Mouse (Mus musculus): ENCODE measurements around the gene Erich2. TPM values are rescaled to one million over a fixed set of nuclear protein-coding genes. Genes with fewer than 3 reads are reported as not detected.

Gene Erich2
- polyA plus RNA-seq, 1 experiment from 2014 or later, result 1.1 TPM

- TF ChIP-seq EP300 (optimal IDR thresholded peaks at IDR 0.05) (no peak), CTCF (IDR thresholded peaks at IDR 0.05; ENCODE audit: low read depth) (no peak; the same call in 1 of the 2 replicates)
- no peak overlapping the region for H3K4me3 ChIP-seq (ENCODE audit: low read depth, low read length)
- peaks cover 20% of the 10 kb centered on the region for H3K27me3 ChIP-seq (ENCODE audit: control insufficient read depth, insufficient read depth, low read length)
- peak; percentile 85 for DNase-seq (ENCODE audit: low spot score)
- H3K9me3 ChIP-seq (ENCODE audit: control insufficient read depth, low read length), result no peaks in the 10 kb centered on the region
- no peak overlapping the region for H3K4me2 ChIP-seq (replicated peaks; ENCODE audit: low read depth)
- peak; percentile 62; the same call in 1 of the 2 replicates for ATAC-seq (ENCODE audit: low FRiP score, low TSS enrichment)
- no peak overlapping the region for H3K27ac ChIP-seq (replicated peaks)
- no peaks in the 10 kb centered on the region for H3K4me1 ChIP-seq (replicated peaks; ENCODE audit: control insufficient read depth, insufficient read depth)
- H3K9ac ChIP-seq (ENCODE audit: low read length), result no peak overlapping the region
- no peaks in the 10 kb centered on the region for H3K36me3 ChIP-seq (ENCODE audit: control insufficient read depth, insufficient read depth, low read length)
- 1% methylated on average over 13 of the region's 13 CpGs for WGBS
Observed at GRCm38 (mm10) chr2:70559520-70559919, 50.9 kb downstream of the Erich2 start.

DNA sequence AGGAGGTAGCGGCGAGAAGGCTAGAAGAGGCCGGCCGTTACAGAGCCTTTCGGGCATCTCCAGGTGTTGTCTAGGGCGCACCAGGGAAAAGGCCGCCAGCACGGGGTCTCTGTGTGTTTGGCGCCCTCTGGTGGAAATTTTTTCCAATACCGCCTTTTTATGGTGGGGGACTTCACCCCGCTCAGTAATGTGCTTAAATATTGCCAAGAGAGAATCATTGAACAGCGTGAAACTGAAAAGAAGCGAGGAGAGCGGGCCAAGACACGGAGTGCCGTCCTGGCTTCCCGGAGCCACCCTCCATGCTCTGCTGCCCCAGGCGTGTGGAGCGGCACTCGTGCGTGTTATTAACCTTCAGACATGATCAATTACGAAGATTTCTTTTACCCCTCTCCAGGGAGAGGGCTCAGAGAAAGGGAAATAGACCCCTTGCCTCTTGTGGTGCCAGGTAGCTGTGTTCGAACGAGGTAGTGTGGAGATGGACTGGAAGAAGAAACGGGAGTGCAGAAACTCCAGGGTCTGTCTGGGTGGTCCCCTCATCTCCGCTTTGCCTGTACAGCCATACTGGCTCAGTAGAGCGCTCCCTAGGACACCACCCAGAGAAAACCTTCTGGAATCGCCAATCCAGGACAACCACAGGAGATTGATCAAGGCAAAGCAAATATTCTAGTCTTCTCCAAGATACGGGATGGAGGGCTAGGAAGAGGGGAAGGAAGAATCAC, 52.6 kb downstream of the Erich2 start:
- Histone ChIP-seq H3K36me3 (ENCODE audit: control insufficient read depth, insufficient read depth, low read length) (no peaks in the 10 kb centered on the region), H3K4me3 (ENCODE audit: low read depth, low read length) (no peak overlapping the region), H3K9ac (ENCODE audit: low read length) (no peak overlapping the region), H3K27ac (replicated peaks) (no peak overlapping the region), H3K4me2 (replicated peaks; ENCODE audit: low read depth) (no peak overlapping the region), H3K9me3 (ENCODE audit: control insufficient read depth, low read length) (no peaks in the 10 kb centered on the region), H3K27me3 (ENCODE audit: control insufficient read depth, insufficient read depth, low read length) (peaks cover 30% of the 10 kb centered on the region), H3K4me1 (replicated peaks; ENCODE audit: control insufficient read depth, insufficient read depth) (no peaks in the 10 kb centered on the region)
- WGBS, result under 1% methylated on average over 29 of the region's 29 CpGs
- DNase-seq (ENCODE audit: low spot score) (peak; percentile 45), ATAC-seq (ENCODE audit: low FRiP score, low TSS enrichment) (no peak)
- TF ChIP-seq CTCF (IDR thresholded peaks at IDR 0.05; ENCODE audit: low read depth), result peak; percentile 74
- TF ChIP-seq EP300 (optimal IDR thresholded peaks at IDR 0.05), result no peak

GRCm38 (mm10) chr2:70562011-70562491, 53.4 kb downstream of the Erich2 start:
- DNase-seq (ENCODE audit: low spot score) (no peak), ATAC-seq (ENCODE audit: low FRiP score, low TSS enrichment) (no peak)
- no peak overlapping the region for H3K9ac ChIP-seq (ENCODE audit: low read length)
- peaks cover 31% of the 10 kb centered on the region for H3K27me3 ChIP-seq (ENCODE audit: control insufficient read depth, insufficient read depth, low read length)
- H3K4me1 ChIP-seq (replicated peaks; ENCODE audit: control insufficient read depth, insufficient read depth), result no peaks in the 10 kb centered on the region
- H3K9me3 ChIP-seq (ENCODE audit: control insufficient read depth, low read length), result no peaks in the 10 kb centered on the region
- H3K4me3 ChIP-seq (ENCODE audit: low read depth, low read length), result peak overlapping the region; percentile 12; the same call in 1 of the 2 replicates
- no peak for TF ChIP-seq CTCF (IDR thresholded peaks at IDR 0.05; ENCODE audit: low read depth)
- no peak for TF ChIP-seq EP300 (optimal IDR thresholded peaks at IDR 0.05)
- no peak overlapping the region for H3K27ac ChIP-seq (replicated peaks)
- 1% methylated on average over 35 of the region's 42 CpGs for WGBS
- H3K4me2 ChIP-seq (replicated peaks; ENCODE audit: low read depth), result peak overlapping the region; percentile 27
- H3K36me3 ChIP-seq (ENCODE audit: control insufficient read depth, insufficient read depth, low read length), result no peaks in the 10 kb centered on the region

GRCm38 (mm10) chr2:70562611-70562980, 54.0 kb downstream of the Erich2 start:
- H3K36me3 ChIP-seq (ENCODE audit: control insufficient read depth, insufficient read depth, low read length), result no peaks in the 10 kb centered on the region
- 1% methylated on average over 24 of the region's 34 CpGs for WGBS
- ATAC-seq (ENCODE audit: low FRiP score, low TSS enrichment) (no peak), DNase-seq (ENCODE audit: low spot score) (no peak)
- no peak overlapping the region for H3K9ac ChIP-seq (ENCODE audit: low read length)
- H3K27me3 ChIP-seq (ENCODE audit: control insufficient read depth, insufficient read depth, low read length), result peaks cover 31% of the 10 kb centered on the region
- no peak for TF ChIP-seq CTCF (IDR thresholded peaks at IDR 0.05; ENCODE audit: low read depth)
- TF ChIP-seq EP300 (optimal IDR thresholded peaks at IDR 0.05), result no peak
- no peak overlapping the region for H3K27ac ChIP-seq (replicated peaks)
- no peaks in the 10 kb centered on the region for H3K4me1 ChIP-seq (replicated peaks; ENCODE audit: control insufficient read depth, insufficient read depth)
- H3K4me3 ChIP-seq (ENCODE audit: low read depth, low read length), result 0 out of 2 replicates have a peak overlapping the region, but pooled peaks have one; percentile 12
- H3K4me2 ChIP-seq (replicated peaks; ENCODE audit: low read depth), result peak overlapping the region; percentile 27
- no peaks in the 10 kb centered on the region for H3K9me3 ChIP-seq (ENCODE audit: control insufficient read depth, low read length)

- Histone ChIP-seq H3K4me2 (replicated peaks; ENCODE audit: low read depth) (no peak overlapping the region), H3K4me3 (ENCODE audit: low read depth, low read length) (no peak overlapping the region), H3K27me3 (ENCODE audit: control insufficient read depth, insufficient read depth, low read length) (peaks cover 32% of the 10 kb centered on the region), H3K9ac (ENCODE audit: low read length) (no peak overlapping the region), H3K27ac (replicated peaks) (no peak overlapping the region), H3K4me1 (replicated peaks; ENCODE audit: control insufficient read depth, insufficient read depth) (no peaks in the 10 kb centered on the region), H3K36me3 (ENCODE audit: control insufficient read depth, insufficient read depth, low read length) (no peaks in the 10 kb centered on the region), H3K9me3 (ENCODE audit: control insufficient read depth, low read length) (no peaks in the 10 kb centered on the region)
- 2% methylated on average over 40 of the region's 40 CpGs for WGBS
- no peak for TF ChIP-seq CTCF (IDR thresholded peaks at IDR 0.05; ENCODE audit: low read depth)
- no peak for TF ChIP-seq EP300 (optimal IDR thresholded peaks at IDR 0.05)
- no peak for DNase-seq (ENCODE audit: low spot score)
- no peak for ATAC-seq (ENCODE audit: low FRiP score, low TSS enrichment)
Observed at GRCm38 (mm10) chr2:70562981-70563671, 54.5 kb downstream of the Erich2 start.
